ENCODE assay signal across 20 mouse cellular contexts in genomic region chrX:130212227-130212626, GRCm38 (mm10).
"Had no signal": no experiment of that assay in that cellular context is flagged by ENCODE, and none has a peak within 500 bp of the region (broad histone marks: within the 10 kb centered on the region; RNA-seq: fewer than 3 reads in every experiment).

No protein-coding gene starts in this region.

- H3K27me3 ChIP-seq: liver, embryonic 15.5 days; lung, embryonic 15.5 days; midbrain, embryonic 12.5 days; neural tube, embryonic 13.5 days; stomach, embryonic 15.5 days had no signal

- H3K9ac ChIP-seq: liver, embryonic 15.5 days; liver, postnatal 0 days; lung, embryonic 15.5 days; midbrain, embryonic 12.5 days; neural tube, embryonic 13.5 days; stomach, embryonic 15.5 days had no signal

- H3K36me3 ChIP-seq: liver, embryonic 15.5 days; lung, embryonic 15.5 days; midbrain, embryonic 10.5 days; midbrain, embryonic 12.5 days; neural tube, embryonic 13.5 days; stomach, embryonic 15.5 days had no signal

- H3K4me1 ChIP-seq: liver, embryonic 15.5 days; lung, embryonic 15.5 days; midbrain, embryonic 10.5 days; midbrain, embryonic 12.5 days; neural tube, embryonic 13.5 days; stomach, embryonic 15.5 days had no signal

- H3K4me2 ChIP-seq: liver, embryonic 15.5 days; lung, embryonic 15.5 days; midbrain, embryonic 12.5 days; neural tube, embryonic 13.5 days; stomach, embryonic 15.5 days had no signal

- DNase-seq: liver, postnatal 0 days; lung, adult 2 months; lung, postnatal 14 days; lung, postnatal 36 days; midbrain, embryonic 14.5 days; right cerebral cortex, postnatal 14 days; thymus, adult 2 months; thymus, postnatal 14 days; thymus, postnatal 36 days had no signal

- ATAC-seq: liver, postnatal 0 days; lung, postnatal 0 days; midbrain, embryonic 16.5 days had no signal

- H3K4me3 ChIP-seq: liver, embryonic 15.5 days; lung, embryonic 15.5 days; midbrain, embryonic 10.5 days; midbrain, embryonic 12.5 days; myocyte; neural tube, embryonic 13.5 days; stomach, embryonic 15.5 days had no signal

- H3K9me3 ChIP-seq: liver, embryonic 15.5 days; lung, embryonic 15.5 days; midbrain, embryonic 10.5 days; midbrain, embryonic 12.5 days; neural tube, embryonic 13.5 days; stomach, embryonic 15.5 days had no signal

- H3K27ac ChIP-seq: liver, embryonic 15.5 days; lung, embryonic 15.5 days; macrophage; midbrain, embryonic 10.5 days; midbrain, embryonic 12.5 days; neural tube, embryonic 13.5 days; stomach, embryonic 15.5 days; stomach, postnatal 0 days had no signal
